Mouse (Mus musculus): ENCODE data around the gene Inafm2. TPM values are rescaled to one million over a fixed set of nuclear protein-coding genes. Genes with fewer than 3 reads are reported as not detected.

Inafm2 gene
- polyA plus RNA-seq (2015; fragmentation: Nextera tagmentation; extraction: Ambion mirVana) = 14.0 and 15.6 TPM in 2 replicates

DNA sequence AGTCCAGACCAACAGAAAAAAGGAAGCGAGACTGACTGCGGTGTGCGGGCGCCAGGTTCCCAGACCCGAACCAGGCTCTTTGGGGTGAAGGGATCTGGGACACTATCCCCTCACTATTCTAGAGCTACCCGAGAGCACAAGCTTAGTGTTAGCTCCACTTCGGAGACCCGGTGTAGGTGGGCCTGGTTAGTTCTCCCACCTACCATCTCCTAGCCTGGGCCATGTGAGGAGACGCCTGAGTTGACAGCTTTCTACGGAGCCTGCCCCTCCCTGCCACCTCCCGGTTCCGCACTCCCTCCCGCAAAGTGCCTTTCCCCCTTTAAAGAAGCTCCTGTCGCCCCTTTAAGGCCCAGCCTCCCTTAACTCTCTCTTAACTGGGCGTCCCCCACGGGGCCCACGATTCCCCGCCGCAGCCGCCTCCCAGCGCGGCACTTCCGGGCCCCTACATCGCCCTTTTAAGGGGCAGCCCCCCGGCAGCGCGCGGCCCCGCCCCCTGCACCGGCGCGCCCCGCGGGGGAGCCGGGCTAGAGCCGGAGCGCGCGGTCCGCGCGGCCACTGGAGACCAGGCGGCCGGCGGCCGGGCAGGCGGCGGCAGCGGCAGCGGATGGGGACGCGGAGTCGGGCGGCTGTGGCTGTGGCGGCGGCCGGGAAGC is at the start of gene Inafm2:
TSS of gene Inafm2 (plus strand) at position 527 of the 653 bp plus-strand sequence.
- ATAC-seq (replicated peaks; ENCODE audit: low FRiP score) = peak; percentile 91
- Histone ChIP-seq H3K36me3 (peaks cover 15% of the 10 kb centered on the region; the same call in 1 of the 2 replicates), H3K4me3 (replicated peaks) (peak within 1 kb of the TSS; percentile 91), H3K9me3 (replicated peaks) (no peaks in the 10 kb centered on the region), H3K9ac (peak within 1 kb of the TSS; percentile 77), H3K27me3 (peaks cover 51% of the 10 kb centered on the region), H3K4me1 (peaks cover 34% of the 10 kb centered on the region), H3K27ac (no peak within 1 kb of the TSS), H3K4me2 (peak within 1 kb of the TSS; percentile 99)
- under 1% methylated on average over 53 of the region's 57 CpGs for WGBS

DNA sequence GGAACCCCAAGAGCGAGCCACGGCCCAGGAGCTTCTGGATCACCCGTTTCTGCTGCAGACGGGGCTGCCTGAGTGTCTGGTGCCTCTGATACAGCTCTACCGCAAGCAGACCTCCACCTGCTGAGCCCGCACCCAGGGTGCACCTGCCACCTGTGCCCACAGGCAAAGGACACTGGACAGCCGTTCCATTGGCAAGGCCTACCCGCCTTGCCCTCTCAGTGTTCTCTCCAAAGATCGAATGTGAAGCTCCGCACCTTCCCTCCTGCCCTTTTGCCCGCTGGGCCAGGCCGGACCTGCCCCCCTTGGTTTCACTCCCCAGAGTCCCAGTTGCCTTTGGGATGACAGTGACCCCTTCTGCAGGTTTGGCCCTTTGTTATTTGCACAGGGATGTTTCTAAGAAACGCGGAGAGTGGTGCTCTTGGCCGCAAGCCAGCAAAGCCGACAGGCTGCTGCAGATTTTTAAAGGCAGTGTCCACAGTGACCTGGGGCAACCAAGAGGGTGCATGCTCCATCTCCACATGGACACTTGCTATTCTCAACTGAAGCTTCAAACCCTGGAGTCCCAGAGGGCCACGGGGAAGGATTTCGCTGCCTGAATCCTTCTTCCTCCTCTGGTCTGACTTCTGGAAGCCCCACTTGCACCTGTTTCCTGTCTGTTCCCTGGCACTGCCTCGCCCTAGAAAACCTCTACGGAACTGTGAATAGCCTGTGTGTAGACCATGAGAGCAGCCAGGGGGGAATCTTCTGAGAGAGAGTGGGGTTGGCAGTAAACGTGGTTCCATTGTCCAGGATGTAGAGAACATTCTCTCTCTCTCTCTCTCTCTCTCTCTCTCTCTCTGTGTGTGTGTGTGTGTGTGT is 48.9 kb upstream of the Inafm2 start:
- Histone ChIP-seq H3K27me3 (peaks cover 89% of the 10 kb centered on the region), H3K4me2 (no peak overlapping the region), H3K4me3 (replicated peaks) (no peak overlapping the region), H3K36me3 (no peaks in the 10 kb centered on the region), H3K9me3 (replicated peaks) (no peaks in the 10 kb centered on the region), H3K9ac (no peak overlapping the region), H3K27ac (no peak overlapping the region), H3K4me1 (peaks cover 33% of the 10 kb centered on the region)
- ATAC-seq (replicated peaks; ENCODE audit: low FRiP score) = no peak
- 47% methylated on average over 21 of the region's 21 CpGs for WGBS

DNA sequence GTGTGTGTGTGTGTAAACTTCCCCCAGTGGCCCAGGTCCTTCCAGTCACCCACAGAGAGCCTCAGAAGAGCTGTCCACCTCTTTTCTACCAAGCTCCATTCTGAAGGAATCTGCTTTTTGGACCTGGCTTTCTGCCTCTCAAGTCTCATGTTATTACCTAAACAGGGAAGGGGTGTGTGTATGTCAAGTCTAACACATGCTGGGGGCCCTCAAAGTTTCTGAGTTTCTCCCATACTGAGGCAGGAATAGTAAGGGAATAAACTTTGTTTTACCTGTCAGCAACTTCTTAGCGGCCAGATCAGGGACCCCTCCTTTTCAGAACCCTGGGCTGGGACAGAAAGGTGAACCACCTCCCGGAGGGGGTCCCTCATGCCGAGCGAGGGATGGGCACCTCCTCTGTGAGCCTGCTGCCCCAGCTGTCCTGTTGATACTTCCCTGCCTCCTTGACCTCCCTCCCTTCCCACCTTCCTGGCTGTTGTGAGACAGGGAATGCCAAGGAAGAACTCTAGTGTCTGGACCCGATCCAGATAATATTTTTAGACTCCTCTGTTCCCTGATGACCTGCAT is 48.2 kb upstream of the Inafm2 start:
- peaks cover 37% of the 10 kb centered on the region for H3K4me1 ChIP-seq
- H3K9me3 ChIP-seq (replicated peaks) = no peaks in the 10 kb centered on the region
- no peaks in the 10 kb centered on the region for H3K36me3 ChIP-seq
- H3K27me3 ChIP-seq = peaks cover 90% of the 10 kb centered on the region
- WGBS = 46% methylated on average over 5 of the region's 5 CpGs
- no peak for ATAC-seq (replicated peaks; ENCODE audit: low FRiP score)
- H3K4me3 ChIP-seq (replicated peaks) = no peak overlapping the region
- no peak overlapping the region for H3K27ac ChIP-seq
- no peak overlapping the region for H3K9ac ChIP-seq
- no peak overlapping the region for H3K4me2 ChIP-seq

DNA sequence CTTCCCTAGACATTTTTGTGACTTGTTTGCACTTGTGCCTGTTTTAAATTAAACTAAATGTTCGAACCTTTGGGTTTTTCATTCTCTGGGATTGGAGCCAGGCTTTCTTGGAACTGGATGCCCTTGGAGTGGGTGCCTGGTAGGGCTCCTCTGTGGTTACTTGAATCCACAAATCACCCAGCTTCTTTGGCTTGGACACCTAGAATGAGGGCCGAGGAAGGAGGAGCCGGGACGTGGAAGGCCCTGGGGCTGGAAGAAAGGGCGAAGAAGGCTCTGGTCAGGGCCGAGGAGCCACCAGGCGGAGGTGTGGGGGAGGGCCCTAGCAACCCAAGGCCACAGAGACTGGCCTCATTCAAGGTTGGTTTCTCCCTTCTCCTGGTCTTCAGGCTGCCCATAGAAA is 47.6 kb upstream of the Inafm2 start:
- H3K9ac ChIP-seq = no peak overlapping the region
- no peak for ATAC-seq (replicated peaks; ENCODE audit: low FRiP score)
- WGBS = 22% methylated on average over 7 of the region's 7 CpGs
- H3K4me2 ChIP-seq = no peak overlapping the region
- no peaks in the 10 kb centered on the region for H3K36me3 ChIP-seq
- no peak overlapping the region for H3K4me3 ChIP-seq (replicated peaks)
- H3K9me3 ChIP-seq (replicated peaks) = no peaks in the 10 kb centered on the region
- peaks cover 42% of the 10 kb centered on the region for H3K4me1 ChIP-seq
- no peak overlapping the region for H3K27ac ChIP-seq
- peaks cover 90% of the 10 kb centered on the region for H3K27me3 ChIP-seq

DNA sequence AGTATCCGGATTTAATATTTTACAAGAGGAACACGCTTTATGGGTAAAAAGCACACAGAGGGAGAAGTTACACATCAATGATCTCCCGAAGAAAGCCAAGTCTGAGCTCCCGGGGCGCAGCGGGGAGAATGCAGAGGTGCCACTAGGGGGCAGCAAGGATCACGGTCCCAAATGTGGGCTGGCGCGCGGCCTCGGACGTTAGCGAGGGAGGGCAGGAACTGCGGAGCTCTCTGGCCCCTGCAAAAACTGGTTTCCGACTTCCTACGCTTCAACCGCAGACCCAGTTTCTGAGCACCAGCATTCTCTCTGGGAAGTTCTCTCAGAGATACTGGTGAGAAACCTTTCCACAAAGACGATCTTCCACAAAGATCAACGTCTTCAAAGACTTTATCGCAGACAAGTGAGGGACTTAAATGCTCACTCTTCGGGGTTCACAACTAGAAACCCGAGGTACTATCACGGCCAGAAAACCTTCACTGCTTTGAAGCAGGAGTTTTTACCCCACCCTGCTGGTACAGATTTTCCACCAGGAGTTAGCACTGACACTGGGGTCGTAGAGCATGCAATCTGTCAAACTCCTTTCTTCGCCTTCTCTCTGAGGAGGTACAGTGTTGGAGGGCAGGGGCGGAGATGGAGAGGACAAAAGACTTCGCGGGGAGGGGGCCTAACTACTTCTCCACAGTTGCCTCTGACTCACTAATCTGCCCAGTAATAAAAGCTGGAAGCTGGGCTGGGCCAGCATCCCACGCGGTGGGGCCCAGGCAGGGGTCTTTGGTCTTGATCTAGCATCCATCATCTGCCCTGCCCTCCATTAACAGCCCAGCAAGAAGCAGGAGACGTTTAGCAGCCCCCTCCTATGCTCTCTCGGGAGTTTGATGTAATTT is 45.1 kb upstream of the Inafm2 start:
- 2% methylated on average over 32 of the region's 32 CpGs for WGBS
- Histone ChIP-seq H3K4me1 (peaks cover 58% of the 10 kb centered on the region), H3K36me3 (no peaks in the 10 kb centered on the region), H3K27me3 (peaks cover 93% of the 10 kb centered on the region), H3K9ac (no peak overlapping the region), H3K4me3 (replicated peaks) (peak overlapping the region; percentile 21), H3K9me3 (replicated peaks) (no peaks in the 10 kb centered on the region), H3K4me2 (peak overlapping the region; percentile 51), H3K27ac (no peak overlapping the region)
- ATAC-seq (replicated peaks; ENCODE audit: low FRiP score) = no peak

DNA sequence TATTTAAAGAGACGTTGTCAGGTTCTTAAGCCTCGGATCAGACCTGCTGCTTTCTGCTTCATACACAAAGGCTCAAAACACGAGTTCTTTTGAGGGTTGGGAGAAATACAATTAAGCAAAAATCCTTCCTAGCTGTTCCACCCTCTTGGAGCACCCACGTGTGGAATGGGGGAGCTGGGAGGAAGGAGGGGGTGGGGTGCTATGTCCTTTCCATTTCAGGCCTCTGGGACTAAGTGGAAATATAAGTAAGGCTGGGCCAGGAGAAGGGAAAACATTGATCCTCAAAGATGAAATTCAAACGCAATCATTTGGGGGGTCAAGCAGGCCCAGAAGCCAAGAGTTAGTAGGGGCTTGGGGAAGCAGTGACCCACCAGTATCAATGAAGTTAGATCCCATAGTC is 44.4 kb upstream of the Inafm2 start:
- Histone ChIP-seq H3K4me1 (peaks cover 61% of the 10 kb centered on the region), H3K27me3 (peaks cover 93% of the 10 kb centered on the region), H3K9me3 (replicated peaks) (no peaks in the 10 kb centered on the region), H3K4me2 (peak overlapping the region; percentile 51; the same call in 1 of the 2 replicates), H3K36me3 (no peaks in the 10 kb centered on the region), H3K4me3 (replicated peaks) (0 out of 2 replicates have a peak overlapping the region, but pooled peaks have one; percentile 21), H3K27ac (no peak overlapping the region), H3K9ac (no peak overlapping the region)
- ATAC-seq (replicated peaks; ENCODE audit: low FRiP score) = no peak
- WGBS = 12% methylated on average over 5 of the region's 5 CpGs

DNA sequence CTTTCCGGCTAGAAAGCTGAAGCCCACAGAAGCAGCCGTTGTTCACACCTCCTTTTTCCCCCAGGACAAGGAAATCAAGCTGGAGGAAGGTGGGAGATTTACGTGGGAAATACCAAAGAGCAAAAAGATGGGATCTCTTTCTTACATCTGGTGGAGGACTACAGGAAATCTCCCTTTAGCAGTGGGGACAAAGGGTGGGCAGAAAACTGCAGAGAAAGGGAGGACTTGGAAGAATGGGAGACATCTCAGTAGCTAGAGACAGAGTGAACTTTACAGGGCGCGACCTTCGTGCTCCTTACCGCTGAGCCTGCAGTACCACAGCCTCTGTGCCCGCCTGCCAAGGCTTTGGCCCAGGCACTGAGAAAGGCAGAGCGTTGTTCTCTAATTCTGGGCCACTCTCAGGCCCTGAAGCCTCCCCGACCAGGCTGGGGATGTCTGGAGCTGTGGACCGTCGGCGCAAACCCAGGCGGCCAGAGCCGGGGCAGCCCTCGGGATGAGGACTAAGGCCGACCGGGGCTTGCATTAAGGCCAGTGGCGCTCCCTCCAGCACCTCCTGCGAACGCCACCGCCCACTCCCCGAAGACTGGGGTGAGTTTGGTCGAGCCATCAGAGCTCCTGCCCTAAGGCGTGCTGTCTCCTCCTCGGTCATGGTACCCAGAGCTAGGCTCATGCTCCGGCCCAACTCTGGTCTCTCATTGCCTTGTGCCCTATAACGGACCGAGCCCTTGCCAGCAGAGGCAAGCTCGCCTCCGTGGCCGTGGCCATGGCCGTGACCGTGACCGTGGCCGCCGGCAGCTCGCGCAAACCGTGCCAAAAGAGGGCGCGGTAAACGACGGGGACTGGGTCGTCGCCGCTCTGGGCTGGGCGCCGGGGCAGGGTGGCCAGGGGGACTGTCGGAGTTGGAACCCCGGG is 43.3 kb upstream of the Inafm2 start:
- ATAC-seq (replicated peaks; ENCODE audit: low FRiP score) = no peak; the same call in 1 of the 2 replicates
- peaks cover 58% of the 10 kb centered on the region for H3K4me1 ChIP-seq

DNA sequence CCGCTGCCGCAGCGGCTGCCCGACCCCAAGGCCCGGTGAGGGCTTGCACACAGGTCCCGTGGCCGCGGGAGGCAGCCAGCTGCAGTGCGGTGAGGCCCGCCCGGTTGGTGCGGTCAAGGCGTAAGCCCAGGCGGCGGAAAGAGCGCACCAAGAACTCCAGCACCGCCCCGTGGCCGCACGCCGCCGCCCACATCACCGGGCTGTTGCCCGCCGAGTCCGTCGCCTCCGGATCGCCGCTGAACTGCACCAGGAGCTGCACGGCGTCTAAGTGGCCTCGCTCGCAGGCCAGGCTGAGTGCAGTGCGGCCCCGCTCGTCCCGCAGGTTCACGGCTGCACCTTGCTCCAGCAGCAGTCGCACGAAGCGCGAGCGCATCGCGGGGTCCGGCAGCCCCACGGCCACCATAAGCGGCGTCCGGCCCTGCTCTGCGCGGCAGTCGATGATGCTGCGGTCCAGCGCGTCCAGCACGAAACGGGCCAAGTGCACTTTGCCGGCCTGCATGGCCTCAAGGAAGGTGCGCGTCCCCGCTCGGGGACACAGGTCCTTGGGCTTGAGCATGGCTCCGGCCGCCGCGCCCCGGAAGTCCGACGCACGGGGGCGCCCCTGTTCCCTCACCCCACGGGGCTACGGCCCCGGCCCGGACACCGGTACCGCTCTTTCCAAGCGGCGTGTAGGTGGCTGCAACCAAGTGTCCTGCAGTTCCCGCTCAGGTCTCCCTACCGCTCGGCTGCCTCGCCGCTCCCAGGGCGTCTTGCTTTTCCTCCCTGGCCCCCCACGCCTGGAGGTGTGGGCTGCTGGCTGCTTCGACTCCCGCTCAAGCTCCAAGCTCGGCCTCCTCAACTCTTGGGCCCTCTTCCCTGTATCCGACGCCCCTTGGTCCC is 42.4 kb upstream of the Inafm2 start:
- 0 out of 2 replicates have a peak overlapping the region, but pooled peaks have one; percentile 24 for H3K9ac ChIP-seq
- H3K27me3 ChIP-seq = peaks cover 94% of the 10 kb centered on the region
- no peaks in the 10 kb centered on the region for H3K36me3 ChIP-seq
- peak overlapping the region; percentile 82 for H3K4me2 ChIP-seq
- H3K4me3 ChIP-seq (replicated peaks) = peak overlapping the region; percentile 49
- H3K9me3 ChIP-seq (replicated peaks) = no peaks in the 10 kb centered on the region
- no peak overlapping the region for H3K27ac ChIP-seq
- WGBS = under 1% methylated on average over 93 of the region's 93 CpGs
- peak; percentile 56 for ATAC-seq (replicated peaks; ENCODE audit: low FRiP score)
- peaks cover 51% of the 10 kb centered on the region for H3K4me1 ChIP-seq

More for the DNA sequence above, 43.3 kb upstream of the Inafm2 start:
- Histone ChIP-seq H3K4me2 (peak overlapping the region; percentile 82), H3K36me3 (no peaks in the 10 kb centered on the region), H3K9ac (no peak overlapping the region), H3K4me3 (replicated peaks) (peak overlapping the region; percentile 49), H3K9me3 (replicated peaks) (no peaks in the 10 kb centered on the region), H3K27ac (no peak overlapping the region), H3K27me3 (peaks cover 94% of the 10 kb centered on the region)
- WGBS = 4% methylated on average over 51 of the region's 51 CpGs

DNA sequence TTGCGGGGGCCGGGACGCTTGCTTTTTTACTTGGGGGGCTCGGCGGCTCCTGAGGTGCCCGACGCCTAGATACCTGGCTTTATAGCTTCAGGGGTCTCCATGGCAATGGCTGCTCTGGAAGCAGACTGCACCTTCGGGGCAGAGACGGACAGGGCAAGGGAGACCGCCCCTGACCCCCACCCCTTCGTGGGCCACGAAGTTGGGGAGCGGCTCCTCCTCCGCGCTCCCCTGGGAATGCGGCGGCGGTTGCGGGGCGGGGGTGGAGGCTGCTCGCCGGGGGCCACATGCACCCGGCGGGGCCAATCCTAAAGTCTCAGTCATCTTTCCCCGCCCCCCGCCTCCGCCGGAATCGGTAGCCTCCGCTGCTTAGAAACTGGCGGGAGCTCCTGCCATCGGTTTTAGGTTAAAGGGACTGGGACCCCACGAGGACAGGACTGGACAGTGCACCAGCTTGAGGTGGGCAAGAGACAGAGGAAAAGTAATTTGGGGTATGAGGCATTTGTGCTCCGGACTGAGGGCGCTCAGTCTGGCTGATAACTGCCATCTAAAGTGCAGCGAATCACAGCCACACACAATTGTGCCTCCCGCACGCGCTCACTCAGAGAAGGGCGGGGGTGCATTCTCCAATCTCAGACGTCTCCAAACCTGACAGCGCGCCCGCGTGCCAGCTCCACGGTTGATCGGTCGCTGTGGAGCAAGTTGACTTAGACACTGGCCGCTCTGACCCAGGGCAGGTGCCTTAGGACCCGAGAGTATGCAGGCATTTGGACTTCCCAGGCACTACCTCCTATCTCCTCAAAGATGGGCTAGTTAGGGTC is 41.4 kb upstream of the Inafm2 start, which contains the start of gene Ankrd63:
TSS of gene Ankrd63 (minus strand) at position 51 of the 818 bp plus-strand sequence.
- Histone ChIP-seq H3K9ac (0 out of 2 replicates have a peak within 1 kb of the TSS, but pooled peaks have one; percentile 24), H3K4me1 (peaks cover 50% of the 10 kb centered on the region), H3K27me3 (peaks cover 99% of the 10 kb centered on the region), H3K27ac (no peak within 1 kb of the TSS), H3K9me3 (replicated peaks) (no peaks in the 10 kb centered on the region), H3K4me2 (peak within 1 kb of the TSS; percentile 82), H3K4me3 (replicated peaks) (peak within 1 kb of the TSS; percentile 49), H3K36me3 (no peaks in the 10 kb centered on the region)
- whole genome bisulfite sequencing = under 1% methylated on average over 50 of the region's 50 CpGs
- ATAC-seq (replicated peaks; ENCODE audit: low FRiP score) = 0 out of 2 replicates have a peak, but pooled peaks have one; percentile 13

All from kidney, embryonic 15.5 days (tissue).